Mouse (Mus musculus) layer of hippocampus, adult 9-10 months (tissue): Measurements from ENCODE around the gene Lman1l.

Experiments
- DNase-seq: peaks from one replicate; pipeline ENCODE4 v3.0.0; 2022; ENCODE audit warnings: low spot score

The Lman1l gene

DNA sequence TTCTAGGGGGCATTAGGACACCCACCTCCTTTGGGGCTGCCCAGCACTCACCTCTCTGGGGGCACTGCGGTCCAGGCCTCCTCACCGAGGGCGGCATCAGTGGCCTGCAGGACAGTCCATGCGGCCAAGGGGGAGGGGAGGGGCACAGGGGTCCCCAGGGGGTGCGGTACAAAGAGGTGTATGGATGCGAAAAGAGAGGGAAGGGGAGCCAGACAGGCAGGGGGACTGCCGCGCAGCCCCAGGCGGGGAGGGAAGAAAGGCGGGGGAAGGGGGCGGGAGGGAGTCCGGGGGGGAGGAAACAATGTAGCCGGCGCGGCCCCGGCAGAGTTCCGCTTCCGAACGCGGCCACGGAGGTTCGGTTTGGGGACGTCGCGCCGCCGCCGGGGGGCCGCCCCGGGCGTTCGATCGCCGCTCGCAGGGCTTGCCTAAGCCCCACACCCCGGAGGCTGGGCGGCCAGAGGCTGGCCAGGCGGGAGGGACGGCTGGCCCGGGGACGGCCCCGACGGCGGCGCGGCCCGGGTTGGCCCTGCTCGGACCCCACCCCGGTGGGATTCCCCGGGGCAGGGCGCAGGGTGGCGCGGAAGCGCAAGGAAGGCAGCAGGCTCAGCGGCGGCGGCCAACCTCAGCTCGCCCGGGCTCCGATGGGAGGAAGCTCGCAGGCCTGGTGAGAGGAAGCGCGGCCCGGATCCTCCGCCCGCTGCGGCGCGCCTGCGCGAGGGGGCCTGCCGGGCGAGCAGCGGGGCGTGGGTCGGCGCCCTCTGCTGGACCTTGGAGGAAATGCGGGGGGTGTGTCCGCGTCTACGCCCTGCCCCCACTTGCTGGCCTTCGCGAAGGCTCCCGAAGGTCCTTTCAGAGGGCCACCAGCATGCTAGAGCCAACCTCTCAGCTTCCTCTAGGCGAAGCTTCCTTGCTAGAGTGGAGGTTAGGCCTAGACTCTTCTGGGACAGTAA lies 24.6 kb upstream of the Lman1l start:
- DNase-seq = peak; percentile 76

DNA sequence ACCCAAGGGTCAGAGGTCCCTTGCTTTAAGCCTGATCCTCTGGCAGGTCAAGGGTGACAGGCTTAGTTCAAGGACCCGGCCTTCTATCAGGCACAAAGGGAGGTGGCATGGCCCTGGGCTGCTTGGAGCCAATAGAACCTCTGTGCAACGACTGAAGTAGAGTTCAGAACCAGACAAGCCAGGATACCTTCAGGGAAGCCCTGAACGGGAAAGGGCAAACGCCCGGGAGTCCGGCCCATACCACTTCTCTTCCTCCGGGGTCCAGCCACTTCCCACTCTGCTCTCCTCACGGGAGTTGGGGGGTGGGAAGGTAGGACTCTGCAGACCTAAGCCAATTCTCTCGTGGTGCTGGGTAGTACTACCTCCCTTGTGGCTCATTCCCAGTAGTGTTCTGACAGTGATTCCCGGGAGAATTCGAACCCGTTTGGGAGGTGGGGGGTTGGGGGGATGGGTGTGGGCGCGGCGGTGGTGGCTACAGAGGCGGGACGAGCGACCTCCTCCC lies 23.9 kb upstream of the Lman1l start:
- no peak for DNase-seq

DNA sequence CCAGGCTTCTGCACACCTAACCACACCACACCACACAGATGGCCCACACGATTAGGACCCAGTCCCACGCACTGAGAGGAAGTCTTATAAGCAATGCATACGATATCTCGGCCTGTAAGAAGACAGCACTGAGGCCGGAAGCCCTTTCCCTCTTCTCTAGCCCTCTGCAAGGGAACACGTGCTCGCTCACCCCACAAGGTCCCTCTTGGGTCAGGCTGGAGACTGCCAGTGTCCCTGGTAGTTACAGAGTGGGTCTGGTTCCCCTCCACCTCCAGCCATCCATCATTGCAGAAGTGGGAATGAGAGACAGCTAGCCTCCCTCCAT lies 23.2 kb upstream of the Lman1l start:
- no peak for DNase-seq

DNA sequence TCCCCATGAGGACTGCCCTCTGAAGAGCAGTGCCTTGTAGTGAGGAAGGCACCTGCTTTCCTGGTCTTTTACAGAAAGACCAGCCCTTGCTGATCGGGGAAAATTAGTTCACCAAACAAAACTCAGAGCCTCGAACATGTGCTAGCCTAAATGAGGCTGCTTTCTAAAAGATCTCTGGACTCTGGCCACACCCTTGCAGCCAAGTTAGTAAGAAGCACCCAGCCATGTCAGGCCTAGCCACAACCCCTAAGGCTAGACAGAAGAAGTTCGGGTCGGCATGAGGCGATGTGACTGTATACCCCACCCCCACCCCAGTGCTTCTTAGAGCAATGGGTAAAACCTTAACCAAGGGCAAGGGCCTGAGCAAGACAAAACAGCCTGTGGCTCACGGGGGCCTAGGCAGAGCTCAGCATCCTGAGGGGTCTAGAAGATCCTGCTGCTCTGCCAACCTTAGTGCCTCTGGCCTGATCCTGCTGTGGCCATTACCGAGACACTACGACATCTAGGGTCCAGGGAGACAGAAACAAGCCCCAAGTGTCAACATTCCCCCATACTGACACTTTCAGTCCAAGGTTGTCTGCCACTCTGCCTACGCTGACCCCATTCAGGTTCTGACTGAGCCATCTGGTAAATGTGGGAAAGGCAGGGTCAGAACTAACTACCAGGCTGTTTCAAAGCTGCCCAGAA lies 22.7 kb upstream of the Lman1l start:
- no peak for DNase-seq

DNA sequence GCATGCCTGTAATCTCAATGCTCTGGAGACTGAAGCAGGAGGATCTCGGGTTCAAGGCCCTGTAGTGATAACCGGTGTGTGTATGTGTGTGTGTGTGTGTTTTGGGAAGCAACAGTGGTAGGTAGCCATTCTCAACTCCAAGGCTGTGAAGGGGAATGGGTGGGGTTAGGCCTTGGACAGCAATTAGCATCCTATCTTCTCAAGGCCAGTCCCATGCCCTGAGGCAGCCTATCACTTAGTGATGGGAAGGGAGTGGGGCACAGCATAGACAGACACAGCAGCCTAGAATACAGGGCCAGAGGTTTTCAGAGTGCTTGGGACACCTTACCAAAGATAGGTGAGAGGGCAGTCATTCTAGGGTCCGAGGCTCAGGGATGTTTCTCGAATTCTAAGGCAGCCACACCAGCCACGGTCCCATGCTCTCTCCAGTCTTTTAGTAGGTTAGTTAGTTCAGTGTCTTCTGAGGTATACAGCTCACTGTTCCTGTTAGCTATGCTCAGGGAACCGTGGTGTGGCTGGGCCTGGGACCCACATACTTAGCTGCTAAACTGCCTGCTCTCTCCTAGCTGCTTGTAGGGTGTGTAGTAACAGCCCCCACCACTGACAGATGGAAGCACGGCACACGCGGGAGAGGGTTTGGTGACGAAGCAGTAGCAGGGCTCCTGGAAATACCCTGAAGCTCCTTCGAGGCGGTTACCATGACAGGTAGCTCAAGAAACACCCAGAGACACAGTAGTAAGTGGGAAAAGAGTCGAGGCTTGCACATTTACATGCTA lies 21.4 kb upstream of the Lman1l start:
- DNase-seq = no peak

DNA sequence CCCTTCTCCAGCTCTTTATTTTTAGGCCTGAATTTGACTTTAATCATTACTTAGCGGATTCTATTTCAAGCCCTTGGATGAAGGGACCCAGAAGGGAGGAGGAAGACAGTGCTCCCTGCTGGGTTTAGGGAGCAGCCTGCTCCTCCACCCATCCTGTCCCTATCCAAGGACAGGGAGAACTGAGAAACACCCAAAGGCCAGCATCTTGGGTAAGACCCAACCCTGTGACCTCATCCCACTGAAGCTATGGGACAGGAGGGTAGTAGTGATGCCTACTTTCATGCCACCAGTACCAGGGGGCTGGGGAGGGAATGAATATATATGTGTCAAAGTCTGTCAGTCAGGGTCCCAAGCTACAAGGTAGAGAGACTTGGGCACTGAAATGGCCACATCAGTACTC lies 20.4 kb upstream of the Lman1l start:
- no peak for DNase-seq

DNA sequence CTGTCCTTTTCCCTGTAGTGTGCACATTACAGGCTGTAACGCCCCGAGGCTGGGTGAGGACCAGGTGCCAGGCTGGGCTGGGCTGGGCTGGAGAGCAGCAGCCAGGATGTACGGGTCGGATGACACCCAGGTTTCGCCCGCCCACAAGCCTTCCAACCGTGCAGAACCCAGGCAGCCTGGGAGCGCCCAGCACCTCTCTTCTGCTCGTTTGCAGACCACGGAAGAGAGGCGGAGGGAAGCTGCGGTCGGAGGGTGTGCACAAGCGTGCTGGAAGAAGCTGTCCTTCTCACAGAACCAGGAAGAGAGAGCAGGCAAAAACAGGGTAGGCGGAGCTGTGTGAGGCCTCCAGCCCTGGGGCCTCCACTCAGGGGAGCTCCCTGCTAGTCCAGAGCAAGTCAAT lies 19.8 kb upstream of the Lman1l start:
- no peak for DNase-seq

DNA sequence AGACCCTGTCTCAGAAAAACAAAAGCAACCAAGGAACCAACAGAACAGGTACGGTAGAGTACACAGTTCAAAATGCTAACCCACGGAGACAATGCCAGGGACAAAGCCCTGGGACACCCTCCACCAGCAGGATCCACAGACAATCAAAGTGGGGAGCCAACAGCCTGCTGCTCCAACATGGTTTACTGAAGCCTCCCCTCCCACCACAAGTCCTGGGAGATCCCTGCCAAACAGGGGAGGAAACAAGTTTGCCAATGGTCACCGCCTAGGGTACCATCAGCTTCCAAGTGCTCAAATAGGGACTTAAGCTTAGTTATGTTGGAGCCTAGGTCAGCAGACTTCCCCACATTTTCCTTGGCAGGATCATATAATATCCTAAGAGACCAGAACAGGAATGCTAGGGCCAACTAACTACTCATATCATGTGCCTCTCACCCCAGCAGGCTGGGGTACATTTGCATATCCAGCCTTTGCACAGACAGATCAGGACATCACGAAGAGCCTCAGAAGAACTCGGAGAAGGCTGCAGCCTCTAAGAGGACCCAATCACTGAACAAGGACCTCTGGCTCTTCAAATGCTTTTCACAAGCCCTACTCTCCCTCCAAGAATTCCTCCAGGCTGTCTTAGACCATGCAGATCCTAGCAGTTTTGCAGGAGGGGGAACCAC lies 19.2 kb upstream of the Lman1l start:
- no peak for DNase-seq

DNA sequence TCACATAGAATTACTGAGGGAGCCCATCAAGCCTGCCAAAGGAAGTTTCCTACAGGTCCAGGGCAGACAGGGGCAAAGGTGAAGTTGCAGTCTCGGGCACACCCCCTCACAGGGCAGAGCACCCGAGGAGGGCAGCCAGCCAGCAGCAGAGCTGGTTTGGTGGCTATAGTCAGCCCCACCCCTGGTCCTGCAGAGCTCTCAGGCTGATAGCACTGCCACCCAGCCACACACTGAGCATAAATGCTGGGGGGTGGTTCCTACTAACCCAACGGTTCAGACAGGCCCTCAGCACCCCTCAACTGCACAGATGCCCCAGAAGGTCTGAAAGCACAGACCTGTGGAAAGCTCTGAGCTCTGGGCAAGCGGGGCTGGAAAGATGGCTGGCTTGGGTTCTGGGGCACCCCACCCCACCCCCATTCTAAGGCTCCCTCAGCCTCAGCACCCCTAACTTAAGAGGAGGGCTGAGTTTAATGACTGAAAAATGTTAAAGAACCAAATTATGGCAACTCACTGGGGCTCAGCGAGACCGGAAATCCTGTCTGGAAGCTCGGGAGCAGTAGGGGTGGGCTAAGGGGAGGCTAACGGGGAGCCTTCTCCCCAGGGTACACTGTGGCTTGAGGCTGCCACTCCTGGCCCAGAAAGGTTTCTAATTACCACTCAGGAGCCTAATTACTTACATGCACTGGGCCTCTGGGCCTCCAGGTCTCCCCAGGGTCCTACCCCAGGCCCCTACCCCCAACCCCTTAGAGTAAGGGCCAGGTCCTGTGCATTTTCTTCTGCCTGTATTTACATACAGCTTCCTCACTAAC lies 18.3 kb upstream of the Lman1l start:
- DNase-seq = no peak

DNA sequence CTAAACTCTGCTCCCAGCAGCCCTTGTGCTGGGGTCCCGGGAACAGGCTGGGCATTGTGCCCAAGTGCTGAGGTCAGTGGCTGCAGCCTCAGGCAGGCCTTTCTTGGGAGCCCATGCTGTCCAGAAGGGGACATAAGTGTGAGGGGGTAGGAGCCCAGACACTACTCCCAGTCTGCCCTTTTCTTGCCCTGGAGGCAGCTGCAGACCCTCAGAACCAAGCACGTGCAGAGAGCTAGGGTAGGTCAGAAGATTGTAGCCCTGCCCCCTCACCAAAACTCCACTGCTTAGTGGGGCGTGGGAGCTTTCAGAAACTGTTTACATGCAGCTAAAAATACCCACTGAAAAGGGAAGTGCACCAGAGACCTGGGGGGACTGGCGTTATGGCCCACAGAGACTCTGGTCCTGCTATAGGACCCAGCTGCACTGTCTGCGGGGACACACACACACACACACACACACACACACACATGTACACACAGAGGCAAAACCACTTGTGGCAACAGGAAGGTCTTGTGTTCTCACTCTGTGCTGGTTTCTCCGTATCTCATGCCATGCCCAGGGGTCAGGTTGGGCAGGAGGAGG lies 17.3 kb upstream of the Lman1l start:
- no peak for DNase-seq

DNA sequence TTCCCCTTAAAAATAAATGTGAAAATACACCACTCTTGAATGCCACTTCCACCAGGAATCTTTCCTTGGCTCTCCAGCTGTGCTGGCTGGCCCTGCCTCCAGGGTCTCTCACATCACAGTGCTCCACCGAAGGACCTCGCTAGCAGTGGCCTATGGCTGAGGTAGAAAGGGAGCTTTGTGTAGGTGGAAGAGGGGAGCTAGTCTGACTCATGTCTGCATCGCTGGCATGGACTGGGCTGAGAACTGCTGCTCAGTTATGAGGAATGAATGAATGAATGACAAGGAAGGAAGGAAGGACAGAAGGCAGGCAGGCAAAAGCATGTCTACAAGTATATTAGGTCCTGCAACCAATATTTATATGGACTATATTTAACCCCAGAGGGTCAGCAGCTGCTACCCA lies 16.7 kb upstream of the Lman1l start:
- DNase-seq = no peak

DNA sequence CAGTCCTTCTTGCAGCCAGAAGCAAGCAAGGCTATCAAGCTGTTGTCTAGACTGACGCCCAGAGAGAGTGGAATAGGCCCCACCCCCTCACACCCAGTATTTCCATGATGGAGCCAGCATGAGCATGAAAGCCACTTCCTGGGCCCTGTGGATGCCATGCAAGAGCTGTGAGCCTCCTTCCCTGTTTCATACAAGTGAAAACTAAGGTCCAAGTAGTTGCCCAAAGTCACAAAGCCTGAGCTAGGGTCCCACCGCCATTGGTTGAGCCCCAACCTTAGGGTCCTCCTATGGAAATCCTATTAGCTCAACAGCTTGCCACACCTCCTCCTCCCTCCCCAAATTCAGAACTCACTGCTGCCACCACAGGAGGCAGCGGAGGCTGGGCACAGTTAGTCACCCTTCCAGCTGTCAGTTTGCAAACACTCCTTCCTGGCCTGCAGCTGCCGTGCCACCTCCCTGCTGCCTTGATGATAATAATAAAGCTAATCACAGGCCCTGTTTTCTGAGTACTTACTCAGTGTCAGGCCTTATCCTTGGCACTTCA lies 13.0 kb upstream of the Lman1l start:
- DNase-seq = no peak

DNA sequence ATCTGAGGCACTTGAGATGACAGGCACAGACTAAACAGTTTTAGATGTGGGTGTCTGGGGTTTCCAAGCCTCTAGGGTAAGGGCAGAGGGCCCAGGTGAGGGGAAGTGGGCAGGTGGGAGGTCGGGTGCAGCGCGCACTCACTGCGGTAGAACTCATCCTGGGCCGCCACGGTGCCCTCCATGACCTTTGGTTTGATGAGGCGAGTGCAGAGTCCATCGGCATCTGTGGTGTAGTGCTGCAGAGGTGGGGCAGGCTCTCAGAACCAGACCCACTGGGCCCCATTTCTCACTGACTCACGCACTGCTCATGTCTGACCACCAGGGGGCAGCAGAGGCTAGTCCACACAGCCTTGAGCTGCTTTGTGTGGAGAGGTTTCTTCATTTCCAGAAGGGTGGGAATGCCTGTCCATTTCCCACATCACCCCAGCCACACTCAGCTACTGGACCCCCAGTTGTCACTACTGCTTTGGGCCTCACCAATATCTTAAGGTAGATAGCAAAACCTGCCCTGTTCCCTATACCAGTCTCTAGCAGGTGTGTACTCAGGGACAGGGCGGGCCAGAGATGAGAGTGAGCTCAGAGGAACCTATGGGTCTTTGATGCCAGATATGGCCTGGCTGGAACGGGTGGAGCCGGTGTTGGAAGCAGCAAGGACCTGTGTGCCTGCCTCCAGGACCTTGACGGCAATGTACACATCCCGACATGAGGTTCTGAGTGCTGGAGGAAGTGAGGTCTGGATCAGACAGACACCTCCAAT lies 8.7 kb upstream of the Lman1l start:
- no peak for DNase-seq

DNA sequence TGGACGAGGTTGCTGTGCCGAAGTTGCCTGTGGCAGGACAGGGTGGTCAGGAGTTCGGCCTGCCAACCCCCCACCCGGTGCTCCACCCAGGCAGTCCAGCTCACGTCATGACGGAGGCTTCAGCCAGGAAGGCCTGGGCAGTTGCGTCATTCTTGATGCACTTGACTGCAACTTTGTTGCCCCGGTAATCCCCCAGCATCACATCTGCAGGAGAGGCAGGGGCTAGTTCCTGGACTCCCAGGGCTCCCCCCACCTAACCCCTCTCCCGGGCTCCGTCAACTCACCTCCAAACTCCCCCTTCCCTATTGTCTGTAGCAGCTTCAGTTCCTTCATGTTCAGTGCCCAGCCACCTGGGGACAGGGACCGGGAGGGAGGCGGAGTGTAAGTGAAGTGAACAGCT lies 8.1 kb upstream of the Lman1l start:
- no peak for DNase-seq

DNA sequence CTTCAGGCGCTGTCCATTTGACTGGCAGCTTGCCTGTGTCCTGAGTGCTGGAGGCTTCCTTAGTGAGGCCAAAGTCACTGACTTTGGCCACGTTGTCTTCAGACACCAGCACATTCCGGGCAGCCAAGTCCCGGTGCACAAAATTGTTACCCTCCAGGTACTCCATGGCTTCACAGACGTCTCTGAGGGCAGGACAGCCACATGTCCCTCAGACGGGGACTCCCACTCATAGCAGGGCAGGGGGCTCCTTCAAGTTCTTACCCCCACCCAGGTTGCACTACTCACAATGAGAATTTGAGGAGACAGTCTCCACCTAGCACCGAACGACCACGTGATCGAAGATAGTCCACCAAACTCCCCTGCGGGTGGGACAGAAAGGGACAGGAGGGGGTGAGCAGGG lies 7.3 kb upstream of the Lman1l start:
- no peak for DNase-seq

DNA sequence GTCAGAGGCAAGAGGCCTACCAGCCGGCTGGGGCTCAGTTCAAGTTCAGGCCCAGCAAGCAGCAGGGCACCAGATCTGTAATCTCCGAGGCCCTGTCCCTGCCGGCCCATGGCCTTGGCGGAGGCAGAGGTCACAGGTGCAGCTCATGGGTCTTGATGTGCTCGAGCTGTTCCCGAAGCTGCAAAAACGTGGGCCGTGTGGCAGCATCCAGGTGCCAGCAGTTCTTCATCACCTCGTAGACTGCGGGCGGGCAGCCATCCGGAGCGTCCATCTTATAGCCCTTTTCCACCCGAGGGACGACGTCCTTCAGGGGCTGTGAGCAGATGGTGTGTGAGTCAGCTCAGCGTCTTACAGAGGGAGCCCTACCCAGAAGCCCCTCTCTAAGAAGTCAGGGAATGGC lies 6.6 kb upstream of the Lman1l start:
- DNase-seq = no peak

DNA sequence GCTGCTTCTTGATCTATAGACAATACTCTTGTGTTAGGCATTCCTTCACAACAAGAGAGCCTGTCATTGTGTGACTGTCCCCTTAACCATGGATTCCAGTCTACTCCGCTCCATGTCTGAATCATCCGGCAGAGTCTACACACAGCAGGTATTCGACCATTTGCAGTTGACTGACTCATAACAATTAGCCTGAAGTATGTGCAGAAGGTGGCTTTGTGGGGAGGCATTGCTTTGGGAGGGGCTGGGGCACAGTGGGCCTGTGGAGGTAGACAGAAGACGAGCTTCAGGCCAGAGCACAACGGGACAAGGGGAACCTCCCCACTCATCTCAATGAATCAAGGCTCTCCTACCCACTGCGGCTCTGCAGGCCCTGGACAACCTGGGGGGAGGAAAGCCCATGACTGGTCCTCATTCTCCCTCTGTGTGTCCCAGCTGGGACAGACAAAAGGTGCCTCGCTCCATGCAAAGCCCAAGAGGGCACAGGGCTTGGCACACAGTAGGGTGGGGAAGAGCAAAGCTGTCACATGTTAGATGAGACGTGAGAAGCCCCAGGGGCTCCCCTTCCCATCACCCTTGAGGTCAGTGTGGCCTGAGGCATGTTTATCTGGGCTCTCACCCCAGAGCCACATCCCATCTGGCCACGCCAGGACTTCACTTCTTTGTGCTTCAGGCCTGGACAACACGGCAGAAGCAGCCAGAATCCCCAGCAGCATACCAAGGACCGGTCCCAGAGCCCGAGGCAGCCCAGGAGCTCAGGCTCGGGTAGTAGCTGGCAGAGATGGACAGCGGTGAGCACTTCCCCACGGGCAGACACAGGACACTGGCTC lies 5.3 kb upstream of the Lman1l start:
- DNase-seq = no peak

DNA sequence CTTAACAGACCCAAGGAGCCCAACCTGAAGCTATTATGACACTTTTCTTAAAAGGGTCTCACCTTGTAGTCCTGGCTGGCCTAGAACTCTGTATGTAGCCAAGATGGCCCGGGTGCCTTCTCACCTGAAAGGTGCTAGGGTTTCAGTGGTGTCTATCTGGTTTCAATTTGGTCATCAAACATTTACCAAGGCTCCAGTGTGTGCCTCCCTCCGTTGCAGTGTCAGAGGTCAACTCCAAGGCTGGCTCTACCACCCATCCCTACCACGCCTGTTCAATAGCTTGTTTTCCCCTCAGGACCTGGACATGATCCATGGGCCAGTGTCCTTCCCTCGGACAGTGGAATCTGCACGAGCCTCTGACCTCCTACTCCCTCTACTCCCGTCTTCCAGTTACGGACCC lies 3.7 kb upstream of the Lman1l start:
- no peak for DNase-seq

DNA sequence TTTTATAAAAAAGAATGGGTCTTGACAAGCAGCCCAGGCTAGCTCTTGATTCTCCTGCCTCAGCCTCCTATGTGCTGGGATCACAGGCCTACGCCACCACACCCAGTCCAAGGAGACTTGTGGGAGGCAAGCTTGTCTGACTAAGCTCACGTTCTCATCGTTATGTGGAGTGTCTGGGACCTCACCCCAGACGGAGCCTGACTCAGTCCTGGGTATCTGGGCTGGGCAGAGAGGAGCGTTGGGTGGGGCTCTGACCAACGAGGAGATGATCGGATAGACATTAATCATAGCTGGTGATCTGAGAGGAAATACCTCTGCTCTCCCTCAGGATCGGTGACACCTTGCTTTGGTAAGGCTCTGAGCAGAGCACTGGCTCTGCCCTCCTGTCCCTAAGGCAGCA lies 1.7 kb downstream of the Lman1l start:
- no peak for DNase-seq
